Mouse (Mus musculus): ENCODE results near the gene Steap1. TPM values are rescaled to one million over a fixed set of nuclear protein-coding genes. Genes with fewer than 3 reads are reported as not detected.

Gene Steap1
- polyA plus RNA-seq (2014; fragmentation: Nextera tagmentation; extraction: Ambion mirVana), result 2.2 and 2.8 TPM in 2 replicates

DNA sequence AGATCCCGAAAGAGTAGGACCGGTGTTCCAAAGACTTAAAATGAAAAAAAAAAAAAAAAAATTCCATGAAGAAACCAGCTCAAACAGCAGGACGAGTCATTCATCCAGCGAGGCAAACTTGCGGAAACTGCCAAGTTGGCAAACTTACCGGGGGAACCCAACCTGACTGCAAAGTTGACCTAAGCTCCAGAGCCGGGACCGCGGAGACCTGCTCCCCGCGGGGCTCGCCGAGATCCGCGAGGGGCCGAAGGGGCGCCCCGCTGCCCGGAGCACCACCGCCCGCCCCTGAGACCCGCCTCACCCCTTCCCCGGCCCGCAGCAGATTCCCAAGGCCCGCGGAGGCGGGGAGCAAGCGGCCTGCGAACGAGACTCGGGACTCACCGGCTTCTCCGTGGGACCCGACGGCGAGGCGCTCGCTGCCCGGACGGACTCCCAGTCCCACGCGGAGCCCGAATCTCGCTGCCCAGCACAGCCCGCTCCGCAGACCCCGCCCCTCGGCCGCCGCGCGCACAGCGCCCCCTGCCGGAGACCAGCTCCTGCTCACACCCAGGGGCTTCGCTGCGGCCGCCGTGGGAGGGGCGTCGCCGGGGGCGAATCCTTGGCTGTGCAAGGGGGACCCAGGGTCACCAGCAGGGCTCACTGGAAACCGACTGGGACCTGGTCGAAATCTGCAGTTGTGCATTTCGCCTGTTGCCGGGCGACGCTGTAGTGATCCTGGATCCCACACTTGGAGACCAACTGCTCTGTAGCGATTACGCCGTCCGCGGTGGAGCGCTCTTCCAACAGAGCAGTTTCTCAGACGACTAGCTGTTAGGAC lies at the start of gene Steap1:
Gene Steap1 (minus strand): TSS at position 461 of the 817 bp plus-strand sequence.
- WGBS, result under 1% methylated on average over 75 of the region's 75 CpGs
- H3K27ac ChIP-seq (ENCODE audit: low read depth), result no peak within 1 kb of the TSS
- H3K4me3 ChIP-seq (ENCODE audit: low read depth, low read length), result peak within 1 kb of the TSS; percentile 59
- no peaks in the 10 kb centered on the region for H3K9me3 ChIP-seq (ENCODE audit: low read depth, low read length)
- peak; percentile 70 for TF ChIP-seq CTCF (IDR thresholded peaks at IDR 0.05; ENCODE audit: low read depth)
- H3K4me1 ChIP-seq (ENCODE audit: insufficient read depth), result no peaks in the 10 kb centered on the region
- peak within 1 kb of the TSS; percentile 62 for H3K9ac ChIP-seq
- H3K4me2 ChIP-seq, result peak within 1 kb of the TSS; percentile 94
- peak; percentile 96 for ATAC-seq (ENCODE audit: insufficient read depth)
- H3K36me3 ChIP-seq (ENCODE audit: insufficient read depth), result no peaks in the 10 kb centered on the region
- peak; percentile 89 for DNase-seq
- no peaks in the 10 kb centered on the region; the same call in 1 of the 2 replicates for H3K27me3 ChIP-seq (ENCODE audit: insufficient read depth, low read length)

DNA sequence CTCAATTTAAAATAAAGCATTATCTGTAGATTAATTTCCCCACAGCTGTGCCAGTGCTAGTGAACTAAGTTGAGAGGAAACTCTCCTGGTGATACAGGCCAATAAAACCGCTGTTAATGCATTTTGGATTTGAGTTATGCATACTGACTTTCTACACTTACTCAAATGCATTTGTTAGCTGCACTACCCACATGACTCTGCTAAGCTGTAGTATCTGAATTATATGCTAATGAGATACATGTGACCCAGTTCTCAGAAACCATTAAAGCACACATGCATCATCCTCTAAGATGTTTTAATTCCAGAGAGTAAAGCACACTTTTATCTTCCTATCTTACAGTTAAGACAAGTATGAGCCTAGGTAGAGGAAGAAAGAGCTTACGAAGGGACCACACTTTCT lies 38.0 kb upstream of the Steap1 start:
- TF ChIP-seq CTCF (IDR thresholded peaks at IDR 0.05; ENCODE audit: low read depth), result no peak
- ATAC-seq (ENCODE audit: insufficient read depth) (no peak), DNase-seq (no peak)
- Histone ChIP-seq H3K4me3 (ENCODE audit: low read depth, low read length) (no peak overlapping the region), H3K9ac (no peak overlapping the region), H3K9me3 (ENCODE audit: low read depth, low read length) (no peaks in the 10 kb centered on the region), H3K27ac (ENCODE audit: low read depth) (no peak overlapping the region), H3K27me3 (ENCODE audit: insufficient read depth, low read length) (no peaks in the 10 kb centered on the region), H3K4me1 (ENCODE audit: insufficient read depth) (no peaks in the 10 kb centered on the region), H3K4me2 (no peak overlapping the region), H3K36me3 (ENCODE audit: insufficient read depth) (no peaks in the 10 kb centered on the region)
- 83% methylated on average over 2 of the region's 2 CpGs for WGBS

DNA sequence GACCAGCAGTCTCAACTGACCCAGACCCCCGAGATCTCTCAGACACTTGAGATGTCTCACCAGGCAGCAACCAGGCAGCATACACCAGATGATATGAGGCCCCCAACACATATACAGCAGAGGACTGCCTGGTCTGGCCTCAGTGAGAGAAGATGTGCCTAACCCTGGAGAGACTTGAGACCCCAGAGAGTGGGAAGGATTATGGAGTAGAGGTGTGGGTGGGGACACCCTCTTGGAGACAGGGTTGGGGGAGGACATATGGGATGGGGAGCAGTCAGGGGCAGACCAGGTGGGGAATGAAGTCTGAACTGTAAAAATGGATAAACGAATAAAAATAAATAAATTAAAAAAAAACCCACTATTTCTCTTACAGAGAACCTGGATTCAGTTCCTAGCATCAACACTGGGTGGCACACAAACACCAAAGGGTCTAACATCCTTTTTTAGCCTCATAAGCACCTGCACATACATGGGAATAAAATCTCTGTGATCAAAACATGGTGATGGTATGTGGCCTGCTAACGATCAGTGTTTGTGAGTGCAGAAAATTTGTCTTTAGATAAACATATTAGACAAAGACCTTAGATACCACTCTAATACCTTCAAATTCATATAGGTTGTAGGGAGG lies 7.4 kb upstream of the Steap1 start:
- ATAC-seq (ENCODE audit: insufficient read depth), result no peak
- Histone ChIP-seq H3K36me3 (ENCODE audit: insufficient read depth) (no peaks in the 10 kb centered on the region), H3K4me3 (ENCODE audit: low read depth, low read length) (no peak overlapping the region), H3K27me3 (ENCODE audit: insufficient read depth, low read length) (no peaks in the 10 kb centered on the region), H3K4me2 (no peak overlapping the region), H3K4me1 (ENCODE audit: insufficient read depth) (no peaks in the 10 kb centered on the region), H3K9me3 (ENCODE audit: low read depth, low read length) (no peaks in the 10 kb centered on the region), H3K9ac (no peak overlapping the region), H3K27ac (ENCODE audit: low read depth) (no peak overlapping the region)
- peak; percentile 31 for TF ChIP-seq CTCF (IDR thresholded peaks at IDR 0.05; ENCODE audit: low read depth)
- WGBS, result 65% methylated on average over 3 of the region's 3 CpGs
- no peak for DNase-seq

DNA sequence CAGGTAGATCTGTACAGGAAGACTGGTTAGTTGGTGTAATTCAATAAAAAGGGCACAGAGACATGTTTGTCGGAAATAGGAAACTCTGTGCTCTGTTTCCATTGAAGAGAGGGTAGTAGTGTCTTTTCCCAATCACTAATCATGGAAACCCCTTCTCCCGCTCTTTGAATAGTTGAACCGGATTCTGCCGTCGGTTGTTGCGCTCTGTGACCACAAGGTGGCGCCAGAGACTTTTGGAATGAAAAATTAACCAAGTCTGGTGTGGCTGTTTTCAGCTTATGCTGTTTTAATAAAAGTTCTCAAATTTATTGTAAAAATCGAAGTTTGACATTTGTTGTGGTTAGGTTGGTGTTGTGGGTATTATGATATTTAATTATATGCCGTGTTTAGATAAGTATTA lies 5.9 kb upstream of the Steap1 start:
- WGBS, result 2% methylated on average over 9 of the region's 9 CpGs
- DNase-seq (peak; percentile 90), ATAC-seq (ENCODE audit: insufficient read depth) (no peak)

DNA sequence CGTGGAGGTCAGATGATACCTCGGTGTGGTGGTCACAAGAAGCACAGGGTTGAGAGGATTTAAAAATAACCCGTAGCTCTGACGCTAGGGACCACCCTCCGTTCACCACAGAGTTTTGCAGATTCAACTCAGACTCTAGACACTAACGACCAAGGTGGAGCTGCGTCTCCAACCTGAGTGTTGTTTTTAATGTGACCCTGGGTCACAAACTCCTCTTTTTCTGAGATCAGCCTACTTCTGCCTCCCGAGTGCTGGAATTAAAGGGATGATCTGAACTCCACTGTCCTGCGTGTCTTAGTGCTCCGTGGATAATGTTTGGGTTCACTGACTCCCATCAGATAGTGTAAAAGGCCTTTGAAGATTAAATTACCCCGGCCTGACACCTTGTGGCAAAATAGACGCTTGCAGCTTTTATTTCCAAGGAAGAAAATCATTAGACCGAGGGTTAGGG lies 671 bp upstream of the Steap1 start:
- peak overlapping the region; percentile 94 for H3K4me2 ChIP-seq
- H3K27ac ChIP-seq (ENCODE audit: low read depth), result no peak overlapping the region
- H3K4me1 ChIP-seq (ENCODE audit: insufficient read depth), result no peaks in the 10 kb centered on the region
- H3K9me3 ChIP-seq (ENCODE audit: low read depth, low read length), result no peaks in the 10 kb centered on the region
- ATAC-seq (ENCODE audit: insufficient read depth), result peak; percentile 74
- peak overlapping the region; percentile 62 for H3K9ac ChIP-seq
- H3K36me3 ChIP-seq (ENCODE audit: insufficient read depth), result no peaks in the 10 kb centered on the region
- under 1% methylated on average over 13 of the region's 13 CpGs for WGBS
- DNase-seq, result peak; percentile 85
- TF ChIP-seq CTCF (IDR thresholded peaks at IDR 0.05; ENCODE audit: low read depth), result peak; percentile 64
- H3K27me3 ChIP-seq (ENCODE audit: insufficient read depth, low read length), result no peaks in the 10 kb centered on the region; the same call in 1 of the 2 replicates
- peak overlapping the region; percentile 59 for H3K4me3 ChIP-seq (ENCODE audit: low read depth, low read length)

More for the DNA sequence above, 5.9 kb upstream of the Steap1 start:
- Histone ChIP-seq H3K9ac (no peak overlapping the region), H3K9me3 (ENCODE audit: low read depth, low read length) (no peaks in the 10 kb centered on the region), H3K27ac (ENCODE audit: low read depth) (no peak overlapping the region), H3K4me3 (ENCODE audit: low read depth, low read length) (no peak overlapping the region), H3K4me1 (ENCODE audit: insufficient read depth) (no peaks in the 10 kb centered on the region), H3K27me3 (ENCODE audit: insufficient read depth, low read length) (no peaks in the 10 kb centered on the region; the same call in 1 of the 2 replicates), H3K4me2 (no peak overlapping the region), H3K36me3 (ENCODE audit: insufficient read depth) (no peaks in the 10 kb centered on the region)
- peak; percentile 83 for TF ChIP-seq CTCF (IDR thresholded peaks at IDR 0.05; ENCODE audit: low read depth)

DNA sequence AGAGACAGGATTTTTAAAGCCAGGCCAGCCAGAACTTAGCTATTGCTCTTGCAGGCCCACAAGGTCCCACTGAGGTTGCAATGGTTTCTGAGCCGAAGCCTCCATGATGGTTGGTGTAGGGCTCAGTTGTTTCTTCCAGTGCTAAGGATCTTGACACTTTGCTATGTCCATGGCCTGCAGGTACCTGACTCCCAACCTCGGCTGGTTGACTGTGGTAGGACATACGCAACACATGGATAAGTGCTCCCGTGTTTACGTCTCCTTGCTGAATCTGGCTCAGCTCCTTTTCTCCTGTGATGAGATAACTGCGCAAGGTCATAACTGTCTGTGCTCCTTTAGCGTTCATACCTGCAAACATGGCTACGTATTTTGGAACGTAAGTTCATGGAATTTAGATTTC lies 14.7 kb downstream of the Steap1 start:
- Histone ChIP-seq H3K4me3 (ENCODE audit: low read depth, low read length) (no peak overlapping the region), H3K27ac (ENCODE audit: low read depth) (no peak overlapping the region), H3K9me3 (ENCODE audit: low read depth, low read length) (no peaks in the 10 kb centered on the region), H3K9ac (no peak overlapping the region), H3K4me1 (ENCODE audit: insufficient read depth) (no peaks in the 10 kb centered on the region), H3K36me3 (ENCODE audit: insufficient read depth) (no peaks in the 10 kb centered on the region), H3K27me3 (ENCODE audit: insufficient read depth, low read length) (no peaks in the 10 kb centered on the region), H3K4me2 (no peak overlapping the region)
- WGBS, result 89% methylated on average over 9 of the region's 9 CpGs
- TF ChIP-seq CTCF (IDR thresholded peaks at IDR 0.05; ENCODE audit: low read depth), result no peak
- ATAC-seq (ENCODE audit: insufficient read depth), result no peak
- no peak for DNase-seq

DNA sequence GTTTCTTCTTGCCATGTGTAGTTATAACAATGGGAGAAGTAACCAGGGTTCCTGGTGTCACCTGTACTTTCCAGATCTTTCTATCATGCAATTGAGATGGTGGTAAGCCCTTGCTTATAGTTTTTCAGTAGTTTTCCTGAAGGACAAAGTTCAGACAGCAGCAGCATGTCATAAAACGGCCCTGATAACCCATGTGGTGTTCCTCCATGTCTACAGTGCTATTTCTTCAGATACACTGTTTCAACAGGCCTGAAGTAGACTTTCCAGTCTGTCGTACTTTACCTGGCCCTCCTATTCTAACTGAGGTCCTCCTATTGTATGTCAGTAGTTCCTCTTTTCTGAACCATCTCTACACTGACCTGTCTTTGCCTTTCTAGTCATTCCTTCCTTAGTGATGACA lies 16.3 kb downstream of the Steap1 start:
- 71% methylated on average over 2 of the region's 2 CpGs for WGBS

More for the DNA sequence above, 16.3 kb downstream of the Steap1 start:
- Histone ChIP-seq H3K9ac (no peak overlapping the region), H3K4me1 (ENCODE audit: insufficient read depth) (no peaks in the 10 kb centered on the region), H3K36me3 (ENCODE audit: insufficient read depth) (no peaks in the 10 kb centered on the region), H3K27ac (ENCODE audit: low read depth) (no peak overlapping the region), H3K4me3 (ENCODE audit: low read depth, low read length) (no peak overlapping the region), H3K9me3 (ENCODE audit: low read depth, low read length) (no peaks in the 10 kb centered on the region), H3K4me2 (no peak overlapping the region), H3K27me3 (ENCODE audit: insufficient read depth, low read length) (no peaks in the 10 kb centered on the region)
- no peak for TF ChIP-seq CTCF (IDR thresholded peaks at IDR 0.05; ENCODE audit: low read depth)
- ATAC-seq (ENCODE audit: insufficient read depth), result no peak
- no peak for DNase-seq
